Mouse (Mus musculus) urinary bladder, postnatal 10 days (tissue): ENCODE measurements around the gene Olfr435.
"Not testable (repeated sequence)": the region's sequence is repeated elsewhere in the genome, so short reads cannot be mapped to it uniquely, and the experiment has no call there.

Source experiments
- DNase-seq: peaks from one replicate; pipeline ENCODE4 v3.0.0; 2022; ENCODE audit warnings: low spot score

The Olfr435 gene

DNA sequence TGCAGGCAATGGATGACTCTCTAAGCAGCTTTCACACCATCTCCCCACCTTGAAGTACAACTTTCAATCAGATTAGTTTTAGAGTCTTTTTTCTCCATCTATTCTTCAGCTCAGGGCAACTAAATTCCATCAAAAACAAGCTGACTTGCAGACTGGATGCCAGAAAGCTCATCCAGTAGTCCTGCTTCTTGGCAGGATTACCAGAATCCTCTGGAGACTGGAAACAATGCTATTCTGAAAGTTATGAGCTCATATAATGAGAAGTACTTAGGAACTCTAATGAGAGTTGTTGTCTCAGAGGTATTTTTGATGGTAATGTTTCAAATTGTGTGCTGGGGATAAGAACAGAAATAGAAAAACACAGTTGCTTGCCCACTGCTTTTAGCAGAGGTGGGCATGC, at the start of gene Olfr435:
Gene Olfr435 (plus strand): TSS at position 366 of the 400 bp plus-strand sequence.
- no peak for DNase-seq

DNA sequence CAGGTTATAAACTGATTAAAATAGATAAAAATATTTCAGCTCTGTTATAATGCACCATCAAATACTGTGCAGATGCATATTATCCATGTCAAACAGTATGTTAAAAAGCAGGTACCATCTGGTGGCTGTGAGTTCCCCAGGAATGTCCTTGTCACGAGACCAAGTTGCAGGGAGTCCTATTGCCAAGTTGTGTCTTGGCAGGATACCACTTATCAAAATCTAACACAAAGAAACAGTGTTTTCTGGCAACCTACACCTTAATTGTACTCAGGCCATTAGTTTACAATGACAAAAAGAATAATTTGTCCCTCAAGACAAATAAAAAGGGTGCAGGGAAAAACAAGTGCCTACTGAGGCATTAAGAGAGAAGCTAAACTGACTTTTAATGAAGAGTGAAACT, 37.4 kb upstream of the Olfr435 start:
- no peak for DNase-seq

DNA sequence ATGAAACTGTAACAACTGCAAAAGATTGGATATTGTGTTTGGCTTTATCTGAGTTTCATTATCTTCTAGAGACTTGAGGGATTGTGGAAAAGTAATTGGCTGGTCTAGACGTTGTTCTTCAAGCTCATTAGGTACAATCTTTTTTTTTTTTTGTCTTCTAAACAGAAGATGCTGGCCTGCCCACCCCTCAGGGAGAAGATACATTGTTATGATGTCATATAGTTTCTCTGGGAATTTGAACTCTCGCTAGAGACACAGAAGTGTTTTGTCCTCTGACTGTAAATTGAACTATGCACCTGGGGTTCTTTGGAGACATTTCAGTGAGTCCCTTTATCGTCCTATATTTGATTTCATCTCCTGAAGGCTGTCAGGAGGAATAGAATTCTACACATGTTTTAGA, 34.0 kb upstream of the Olfr435 start, which contains the start of gene Olfr437:
Gene Olfr437 (plus strand): TSS at position 301 of the 400 bp plus-strand sequence.
- no peak for DNase-seq

DNA sequence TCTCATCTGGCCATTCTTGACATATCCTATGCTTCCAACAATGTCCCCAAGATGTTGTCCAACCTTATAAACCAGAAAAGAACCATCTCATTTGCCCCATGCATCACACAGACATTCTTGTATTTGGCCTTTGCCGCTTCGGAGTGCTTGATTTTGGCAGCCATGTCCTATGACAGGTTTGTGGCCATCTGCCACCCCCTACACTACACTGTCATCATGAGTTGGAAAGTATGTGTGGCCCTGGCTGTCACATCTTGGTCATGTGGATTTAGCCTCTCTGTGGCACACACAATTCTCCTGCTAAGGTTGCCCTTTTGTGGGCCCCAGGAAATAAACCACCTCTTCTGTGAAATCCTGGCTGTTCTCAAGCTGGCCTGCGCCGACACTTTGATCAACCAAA, 29.7 kb upstream of the Olfr435 start:
- no peak for DNase-seq

DNA sequence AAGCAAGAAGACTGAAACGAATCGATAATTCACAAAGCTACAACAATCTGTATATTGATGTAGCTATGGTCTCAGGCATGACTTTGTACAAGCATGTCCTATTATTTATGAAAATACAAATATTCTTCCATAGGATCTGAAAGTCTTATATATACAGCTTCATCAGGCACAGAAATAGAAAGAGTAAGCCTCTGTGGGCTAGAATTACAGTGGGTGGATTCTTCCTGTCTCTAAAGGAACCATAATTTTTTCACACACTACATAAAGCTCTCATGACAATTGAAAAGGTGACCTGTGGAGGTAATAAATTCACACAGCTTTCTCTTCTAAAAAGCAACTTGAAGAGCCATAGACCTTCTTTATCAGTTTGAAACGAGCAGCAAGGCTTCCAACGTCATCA, 25.1 kb upstream of the Olfr435 start, which contains the start of gene Olfr13:
Gene Olfr13 (plus strand): TSS at position 301 of the 400 bp plus-strand sequence.
- DNase-seq, result no peak

GRCm38 (mm10) chr6:43178129-43178528, 18.8 kb upstream of the Olfr435 start:
- DNase-seq, result no peak

DNA sequence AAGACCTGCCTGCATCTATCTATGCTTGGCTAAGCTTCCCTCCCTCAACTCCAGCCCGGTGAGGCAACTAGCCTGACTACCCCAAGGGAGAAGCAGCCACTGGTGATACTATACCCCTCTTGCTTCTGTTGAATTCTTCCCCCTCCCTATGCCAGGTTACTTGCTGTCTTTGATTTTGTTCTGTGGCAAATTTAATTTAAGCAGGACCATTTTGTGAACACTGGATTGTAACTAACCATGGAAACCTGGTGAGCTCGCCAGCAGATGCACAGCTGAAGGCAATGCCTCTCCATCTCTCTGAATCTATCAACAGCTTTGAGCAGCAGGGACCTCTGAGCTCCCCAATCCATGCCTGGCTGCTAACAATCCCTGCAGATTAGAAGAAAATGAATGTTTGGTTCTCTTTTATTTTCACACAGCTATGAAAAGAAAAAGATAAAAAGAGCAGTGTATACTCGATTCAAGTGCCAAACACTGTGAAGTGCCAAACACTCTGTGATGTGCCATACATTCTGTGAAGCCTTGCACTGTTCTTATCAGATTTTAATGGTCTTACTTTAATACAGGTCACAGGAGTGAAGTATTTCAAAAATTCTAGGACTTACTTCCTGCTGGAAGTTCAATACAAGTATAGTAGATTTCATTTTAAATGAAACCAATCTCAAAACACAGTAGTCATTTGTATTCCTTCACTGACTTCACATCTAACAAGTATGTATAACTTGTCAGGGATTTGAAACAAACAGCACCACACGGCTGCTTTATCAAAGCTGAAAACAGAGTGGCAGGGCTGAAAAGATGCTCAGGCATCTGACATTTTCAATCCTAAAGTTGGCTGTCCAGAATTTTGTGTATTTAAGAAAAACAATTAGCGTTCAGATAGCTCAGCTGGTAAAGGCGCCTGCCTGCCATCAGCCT, 18.1 kb upstream of the Olfr435 start:
- DNase-seq, result no peak

DNA sequence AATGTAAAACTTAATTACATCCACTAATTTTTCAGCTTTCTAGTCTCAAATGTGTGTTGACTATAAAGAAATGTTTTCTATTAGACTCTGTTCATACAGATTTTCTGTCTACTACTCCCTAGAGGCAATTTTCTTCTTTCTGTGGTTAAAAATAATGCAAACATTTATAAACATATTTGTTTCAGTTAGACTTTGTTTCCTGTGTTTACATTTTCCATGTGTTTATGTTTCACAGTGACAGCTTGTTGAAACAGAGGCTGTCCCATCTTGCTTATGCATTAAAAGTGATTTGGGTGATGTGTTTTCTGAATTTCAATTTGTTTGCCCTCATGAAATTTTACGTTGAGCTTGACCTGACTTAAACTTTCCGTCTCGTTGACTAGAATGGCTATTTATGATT, 6.0 kb upstream of the Olfr435 start:
- no peak for DNase-seq

DNA sequence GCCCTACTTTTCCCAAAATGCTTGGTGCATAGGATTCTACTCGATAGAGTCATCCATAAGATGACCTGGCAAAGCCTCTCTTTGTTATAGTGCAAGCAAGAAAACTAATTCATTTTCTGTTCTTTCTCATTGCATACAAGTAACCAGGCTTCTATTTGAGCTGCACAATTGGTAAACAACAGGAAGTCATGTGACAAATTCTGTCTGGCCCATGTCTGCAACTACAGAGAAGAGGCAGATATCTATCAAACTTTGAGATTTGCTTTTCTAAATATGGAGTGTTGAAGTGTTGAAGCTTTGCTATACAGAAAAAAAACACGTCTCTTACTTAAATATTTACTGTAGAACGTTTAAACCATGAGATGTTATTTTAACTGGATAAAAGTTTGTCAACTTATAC, 1.1 kb downstream of the Olfr435 start:
- DNase-seq, result no peak

DNA sequence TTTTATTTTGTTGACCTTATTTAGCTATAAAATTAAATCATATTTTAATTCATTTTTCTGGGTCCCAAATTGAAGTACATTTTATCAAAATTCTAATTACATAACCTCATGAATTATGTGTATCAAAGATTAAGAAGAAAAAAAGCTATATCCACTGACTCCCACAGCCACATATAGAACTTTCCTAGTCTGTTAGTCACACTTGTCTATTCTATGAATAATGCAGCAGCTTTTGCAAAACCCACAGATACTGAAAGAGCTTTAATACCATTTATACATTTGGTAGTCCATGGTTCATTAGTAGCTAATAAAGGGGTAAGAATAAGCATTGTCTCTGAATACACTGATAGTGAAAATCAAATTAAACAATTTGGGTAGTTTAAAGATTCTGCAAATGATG, 5.8 kb downstream of the Olfr435 start:
- no peak for DNase-seq

DNA sequence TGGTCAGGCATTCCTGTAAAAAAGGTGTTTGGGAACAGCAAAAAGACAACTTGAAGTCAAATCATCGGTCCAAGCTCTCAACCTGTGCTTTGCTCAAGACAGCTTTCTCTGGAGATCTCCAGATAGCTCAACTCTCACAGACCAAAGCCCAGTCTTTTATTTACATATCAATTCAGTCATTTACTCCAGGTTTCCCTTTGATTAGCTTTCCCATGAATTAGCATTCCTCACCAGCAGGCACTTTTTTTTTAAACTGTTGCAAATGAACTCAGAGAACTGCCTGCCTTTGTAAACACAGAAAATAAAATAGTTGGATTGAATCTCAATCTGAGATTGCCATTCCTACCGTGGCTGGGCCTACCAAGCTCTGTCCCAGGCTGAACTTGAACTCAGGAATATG, 8.4 kb downstream of the Olfr435 start:
- DNase-seq, result no peak

DNA sequence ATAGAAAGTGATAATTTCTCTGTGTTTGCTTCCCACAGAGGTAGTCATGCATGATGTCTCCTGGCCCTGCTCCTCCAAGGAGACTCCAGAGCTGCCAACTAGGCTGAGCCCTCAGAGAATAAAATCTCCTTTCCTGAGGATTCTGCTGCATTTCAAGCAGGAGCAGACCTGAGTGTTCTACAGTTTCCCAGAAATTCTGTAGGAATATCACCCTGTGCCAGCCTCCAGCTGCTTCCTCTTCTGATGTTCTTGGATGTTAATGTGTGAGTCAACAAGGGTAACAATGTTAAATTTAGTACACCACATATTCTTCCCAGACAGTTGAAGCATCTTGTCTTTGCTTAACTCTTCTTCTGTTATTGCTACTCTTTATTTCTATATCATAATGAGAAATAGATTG, 15.9 kb downstream of the Olfr435 start, which contains the start of gene Olfr434:
Gene Olfr434 (plus strand): TSS at position 149 of the 400 bp plus-strand sequence.
- not testable (repeated sequence) for DNase-seq

DNA sequence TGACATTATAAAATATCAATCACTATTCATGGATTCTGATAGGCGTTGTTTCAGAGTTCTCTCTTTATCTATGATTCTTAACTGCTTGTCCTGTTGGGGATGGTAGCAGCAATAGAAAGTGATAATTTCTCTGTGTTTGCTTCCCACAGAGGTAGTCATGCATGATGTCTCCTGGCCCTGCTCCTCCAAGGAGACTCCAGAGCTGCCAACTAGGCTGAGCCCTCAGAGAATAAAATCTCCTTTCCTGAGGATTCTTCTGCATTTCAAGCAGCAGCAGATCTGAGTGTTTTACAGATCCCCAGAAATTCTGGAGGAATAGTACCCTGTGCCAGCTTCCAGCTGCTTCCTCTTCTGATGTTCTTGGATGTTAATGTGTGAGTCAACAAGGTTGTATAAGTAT, 34.3 kb downstream of the Olfr435 start, which contains the start of gene Olfr47:
Gene Olfr47 (plus strand): TSS at position 275 of the 400 bp plus-strand sequence.
- not testable (repeated sequence) for DNase-seq

GRCm38 (mm10) chr6:43242061-43242460, 45.1 kb downstream of the Olfr435 start:
- DNase-seq, result no peak

DNA sequence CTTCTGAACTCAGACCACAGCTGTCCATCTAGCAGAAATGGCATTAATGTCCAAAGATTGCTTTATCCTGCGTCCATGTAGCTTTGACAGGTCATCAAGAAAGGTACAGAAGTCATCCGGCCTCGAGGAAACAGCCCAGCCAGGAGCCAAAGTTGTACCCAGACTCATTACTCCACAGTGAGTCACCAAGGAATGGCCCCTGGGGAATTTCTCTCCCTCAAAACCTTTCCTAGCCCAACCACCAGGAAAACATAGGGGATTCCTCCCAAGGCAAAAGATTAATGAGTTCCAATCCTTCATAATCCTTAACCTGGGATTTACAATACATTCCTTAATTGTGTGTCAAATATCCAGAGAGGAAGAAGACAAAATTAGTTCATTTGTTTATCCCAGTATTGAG, 50.5 kb downstream of the Olfr435 start:
- DNase-seq, result no peak

DNA sequence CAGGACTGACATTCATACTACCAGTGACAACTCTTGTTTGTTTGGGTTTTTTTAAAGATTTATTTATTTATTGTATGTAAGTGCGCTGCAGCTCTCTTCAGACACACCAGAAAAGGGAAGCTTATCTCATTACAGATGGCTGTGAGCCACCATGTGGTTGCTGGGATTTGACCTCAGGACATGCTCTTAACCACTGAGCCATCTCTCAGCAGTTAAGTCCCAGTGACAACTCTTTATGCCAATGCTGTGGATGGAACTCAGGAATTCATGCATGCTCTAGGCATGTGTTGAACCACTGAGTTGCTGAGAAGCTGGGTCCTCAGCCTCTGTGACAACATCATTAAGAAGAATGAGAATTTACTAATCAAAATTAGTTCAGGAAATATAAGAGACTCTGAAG, 56.0 kb downstream of the Olfr435 start:
- no peak for DNase-seq
